Mouse (Mus musculus): ENCODE results near the gene Acer3. TPM values are rescaled to one million over a fixed set of nuclear protein-coding genes. Genes with fewer than 3 reads are reported as not detected.
"Not testable (repeated sequence)": the region's sequence is repeated elsewhere in the genome, so short reads cannot be mapped to it uniquely, and the experiment has no call there.

Acer3 gene
- total RNA-seq, 2 experiments from 2014 or later, result 17.9 to 20.8 TPM

- no peak for DNase-seq (ENCODE audit: extremely low spot score in 1 of 2, low spot score in 1 of 2)
Measured at GRCm38 (mm10) chr7:98307921-98308606, 12.9 kb downstream of the Acer3 start.

DNA sequence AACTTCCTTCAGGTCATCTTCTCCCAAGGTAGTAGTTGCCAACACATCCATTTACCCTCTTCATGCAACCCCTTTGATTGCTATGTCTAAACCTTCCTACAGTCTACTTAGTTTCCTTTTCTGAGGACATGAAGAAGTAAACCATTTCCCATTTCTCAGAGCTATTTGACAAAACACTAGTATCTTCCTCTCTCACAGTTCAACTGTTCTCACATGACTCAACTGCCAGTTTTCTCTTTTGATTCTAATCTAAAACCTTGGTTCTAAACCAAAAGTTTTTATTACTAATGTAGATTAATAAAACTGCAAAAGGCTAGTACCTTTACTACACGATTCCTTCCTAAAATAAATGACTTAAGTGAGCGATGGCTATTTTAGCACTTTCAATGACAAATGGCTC lies 13.6 kb downstream of the Acer3 start:
- DNase-seq (ENCODE audit: extremely low spot score in 1 of 2, low spot score in 1 of 2), result no peak

- DNase-seq (ENCODE audit: extremely low spot score in 1 of 2, low spot score in 1 of 2), result no peak
Measured at GRCm38 (mm10) chr7:98292901-98293300, 28.1 kb downstream of the Acer3 start.

- no peak for DNase-seq (ENCODE audit: extremely low spot score in 1 of 2, low spot score in 1 of 2)
Measured at GRCm38 (mm10) chr7:98289585-98289984, 31.4 kb downstream of the Acer3 start.

GRCm38 (mm10) chr7:98276263-98276662 lies 44.7 kb downstream of the Acer3 start:
- no peak for DNase-seq (ENCODE audit: extremely low spot score in 1 of 2, low spot score in 1 of 2)

GRCm38 (mm10) chr7:98268166-98268565 lies 52.8 kb downstream of the Acer3 start:
- DNase-seq (ENCODE audit: extremely low spot score in 1 of 2, low spot score in 1 of 2), result not testable (repeated sequence)

DNA sequence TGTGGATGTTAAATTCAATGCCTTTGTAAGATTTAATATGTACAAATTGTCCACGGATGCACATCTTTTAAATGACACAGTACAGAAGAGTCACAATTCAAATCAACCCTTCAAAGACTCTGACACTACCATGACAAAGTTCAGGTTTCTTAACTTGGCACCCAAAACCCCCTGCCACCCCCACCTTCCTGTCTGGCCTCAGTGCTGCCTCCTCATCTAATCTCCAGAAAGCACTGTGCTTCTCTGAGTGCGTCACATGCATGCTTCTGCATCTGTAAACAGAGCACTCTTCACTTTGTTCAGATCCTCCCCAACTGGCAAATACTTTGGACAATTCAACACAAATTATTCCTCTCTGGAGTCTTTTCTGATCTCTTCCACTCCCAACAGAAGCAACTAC lies 68.5 kb downstream of the Acer3 start:
- no peak for DNase-seq (ENCODE audit: extremely low spot score in 1 of 2, low spot score in 1 of 2)

GRCm38 (mm10) chr7:98236686-98237359 lies 84.2 kb downstream of the Acer3 start:
- DNase-seq (ENCODE audit: extremely low spot score in 1 of 2, low spot score in 1 of 2), result peak in 1 of 2 experiments; percentile 48

DNA sequence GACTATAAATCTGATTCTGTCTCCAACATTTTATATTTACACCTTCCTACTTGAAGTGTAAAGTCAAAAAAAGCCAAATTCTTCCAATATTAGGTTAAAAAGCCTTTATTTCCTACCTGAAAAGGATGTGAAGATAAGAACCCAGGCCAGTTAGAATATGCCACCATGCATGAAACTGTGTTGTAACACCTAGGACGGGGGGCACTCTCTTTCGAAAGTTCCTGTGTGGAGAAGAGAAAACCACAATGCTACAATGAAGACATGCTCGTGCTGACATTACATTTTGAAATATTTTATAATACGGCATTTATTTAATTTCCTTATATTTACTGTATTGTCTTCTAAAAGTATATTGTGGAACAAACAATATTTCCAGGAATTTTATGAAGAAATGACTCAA lies 97.2 kb downstream of the Acer3 start:
- no peak for DNase-seq (ENCODE audit: extremely low spot score in 1 of 2, low spot score in 1 of 2)

DNA sequence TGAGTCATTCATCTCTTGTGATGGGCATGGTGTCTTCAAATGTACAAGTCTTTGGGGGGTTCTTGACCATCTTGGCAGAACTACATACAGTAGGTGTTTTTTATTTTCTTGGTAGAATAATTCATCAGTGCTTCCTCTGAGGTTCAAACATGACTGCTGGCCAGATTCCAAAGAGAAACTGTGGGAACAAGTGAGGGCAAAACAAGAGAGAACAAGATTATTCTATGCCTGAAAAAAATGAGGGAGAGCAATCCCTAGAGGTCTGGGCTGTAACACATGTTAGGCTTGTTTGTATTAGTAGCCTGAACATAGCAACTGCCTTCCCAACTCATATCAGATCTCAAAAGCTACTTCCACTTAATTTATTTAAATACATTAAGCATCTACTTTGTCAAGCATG lies 104.3 kb downstream of the Acer3 start:
- DNase-seq (ENCODE audit: extremely low spot score in 1 of 2, low spot score in 1 of 2), result no peak

DNA sequence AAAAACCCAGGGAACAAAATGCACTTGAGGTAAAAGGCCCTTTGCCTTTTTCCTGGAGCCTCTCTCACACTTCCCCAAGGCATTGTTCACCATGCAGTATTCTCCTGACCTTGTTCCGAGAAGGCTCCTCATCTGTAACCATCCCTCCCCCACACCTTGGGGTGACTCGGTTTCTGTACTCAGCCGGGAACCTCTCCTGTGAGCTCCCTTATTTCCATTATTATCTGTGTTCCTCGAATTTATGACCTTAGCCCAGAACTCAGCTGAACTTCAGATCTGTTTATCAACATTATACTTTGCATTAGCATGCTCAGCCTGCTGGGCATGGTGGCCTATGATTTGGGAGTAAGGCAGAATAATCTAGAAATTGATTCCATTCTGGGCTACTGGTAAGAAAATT lies 118.1 kb downstream of the Acer3 start:
- DNase-seq (ENCODE audit: extremely low spot score in 1 of 2, low spot score in 1 of 2), result no peak

- no peak for DNase-seq (ENCODE audit: extremely low spot score in 1 of 2, low spot score in 1 of 2)
Measured at GRCm38 (mm10) chr7:98201493-98202028, 119.4 kb downstream of the Acer3 start.

DNA sequence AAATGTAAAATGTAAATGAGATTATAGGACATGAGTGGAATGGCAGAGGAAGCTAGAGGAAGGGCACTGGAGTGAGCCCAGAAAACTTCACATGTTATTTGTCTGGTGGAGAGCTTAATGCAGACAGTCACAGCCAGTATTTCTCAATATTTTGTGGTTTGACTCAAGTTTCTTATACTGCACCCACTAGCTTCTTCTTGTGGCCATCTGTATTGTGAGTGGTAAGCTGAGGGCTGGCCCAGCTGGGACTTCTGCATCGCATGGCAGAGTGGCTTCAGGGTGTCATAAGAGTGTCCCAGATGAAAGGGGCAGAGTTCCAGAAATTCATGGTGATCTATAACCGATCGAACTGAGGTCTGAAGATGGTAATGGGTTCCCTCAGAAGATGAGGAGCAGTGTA lies 120.6 kb downstream of the Acer3 start:
- no peak for DNase-seq (ENCODE audit: extremely low spot score in 1 of 2, low spot score in 1 of 2)

GRCm38 (mm10) chr7:98199381-98199780 lies 121.6 kb downstream of the Acer3 start, which contains the start of gene B3gnt6:
Gene B3gnt6 (minus strand): TSS chr7:98199481.
- no peak for DNase-seq (ENCODE audit: extremely low spot score in 1 of 2, low spot score in 1 of 2)

DNA sequence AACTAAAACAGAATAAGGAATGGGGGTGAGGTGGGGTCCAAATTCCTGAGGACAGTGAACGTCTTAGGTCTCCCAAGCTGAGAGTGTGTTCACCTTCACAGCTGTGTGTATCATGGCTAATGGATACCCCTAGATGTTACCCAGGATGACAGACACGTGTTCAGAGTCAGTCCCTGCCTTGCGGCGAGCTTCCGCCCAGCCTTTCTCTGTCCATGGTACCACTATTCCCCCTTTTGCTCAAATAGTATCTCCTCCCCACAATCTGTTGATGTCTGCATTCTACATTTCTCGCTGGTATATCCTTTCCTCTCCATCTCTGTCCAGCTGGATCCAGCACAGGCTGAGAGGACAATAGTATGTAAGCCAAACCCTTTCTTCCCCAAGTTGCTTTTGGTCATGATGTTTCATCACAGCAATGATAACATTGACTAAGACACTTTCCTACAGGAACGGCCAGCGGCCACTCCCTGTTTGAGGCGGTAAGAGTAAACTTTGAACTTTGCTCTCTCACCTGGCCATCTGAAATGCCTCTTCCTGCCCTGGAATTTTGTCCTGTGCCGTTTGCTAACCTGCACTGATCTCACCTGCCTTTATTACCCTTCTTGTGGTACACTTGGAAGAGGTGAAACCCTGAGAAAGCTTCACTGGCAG lies 125.7 kb downstream of the Acer3 start:
- no peak for DNase-seq (ENCODE audit: extremely low spot score in 1 of 2, low spot score in 1 of 2)

- DNase-seq (ENCODE audit: extremely low spot score in 1 of 2, low spot score in 1 of 2), result no peak
Measured at GRCm38 (mm10) chr7:98194026-98194792, 126.8 kb downstream of the Acer3 start.

DNA sequence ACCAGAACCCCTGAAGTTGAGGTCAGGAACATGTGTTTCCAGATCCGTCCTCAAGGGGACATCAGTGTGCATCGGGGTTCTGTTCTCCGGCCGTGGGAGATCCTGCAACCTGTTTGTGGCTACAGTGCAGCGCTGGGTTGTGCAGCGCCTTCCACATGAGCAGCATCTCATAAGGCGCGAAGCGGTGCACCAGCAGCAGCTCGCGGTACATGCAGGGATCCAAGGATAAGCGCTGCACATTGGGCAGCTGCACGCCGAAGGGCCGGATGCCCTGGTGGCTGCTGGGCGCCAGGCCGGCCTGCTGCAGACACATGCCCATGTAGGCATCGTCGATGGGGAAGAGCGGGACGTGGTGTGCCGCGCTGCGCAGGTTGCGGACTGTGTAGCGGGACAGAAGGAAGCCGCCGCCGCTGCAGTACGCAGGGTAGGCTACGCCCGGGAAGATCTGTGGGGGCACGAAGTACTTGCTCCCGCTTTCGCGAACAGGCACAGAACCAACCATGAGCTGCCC lies 127.4 kb downstream of the Acer3 start:
- no peak for DNase-seq (ENCODE audit: extremely low spot score in 1 of 2, low spot score in 1 of 2)

- no peak for DNase-seq (ENCODE audit: extremely low spot score in 1 of 2, low spot score in 1 of 2)
Measured at GRCm38 (mm10) chr7:98191571-98192250, 129.3 kb downstream of the Acer3 start.

GRCm38 (mm10) chr7:98190578-98190977 lies 130.4 kb downstream of the Acer3 start:
- no peak for DNase-seq (ENCODE audit: extremely low spot score in 1 of 2, low spot score in 1 of 2)

DNA sequence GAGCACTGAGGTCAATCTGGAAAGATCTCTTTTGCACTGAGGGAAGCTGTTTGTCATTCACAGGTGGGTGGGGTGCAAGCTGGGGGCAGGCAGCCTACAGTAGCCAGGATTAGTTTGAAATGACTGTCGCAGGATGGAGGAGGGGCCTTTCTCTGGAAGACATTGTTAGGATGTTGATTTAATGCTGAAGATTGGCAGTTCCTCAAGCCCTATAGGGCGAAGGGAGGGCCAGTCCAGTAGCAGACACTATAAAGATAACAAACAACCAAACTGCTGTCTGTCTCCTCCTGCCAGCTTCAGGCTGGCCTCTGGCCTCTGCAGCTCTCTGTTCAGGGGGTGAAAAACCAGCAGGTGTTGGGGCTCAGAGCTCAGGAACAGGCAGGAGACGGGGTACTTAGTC lies 131.3 kb downstream of the Acer3 start:
- DNase-seq (ENCODE audit: extremely low spot score in 1 of 2, low spot score in 1 of 2), result no peak
